Comparison of ENCODE assay signal across 24 mouse cellular contexts in genomic region chr12:85643735-85644134, GRCm38 (mm10). TPM values are rescaled to one million over a fixed set of nuclear protein-coding genes. Genes with fewer than 3 reads are reported as not detected.
A peak's percentile ranks its signal among the peaks of the same experiment; 100 is the strongest.
DNase-seq lines count a peak whose midpoint lies in the region; ATAC-seq lines count a peak whose summit lies in the region.
"Had no signal": no experiment of that assay in that cellular context is flagged by ENCODE, and none has a peak within 500 bp of the region (broad histone marks: within the 10 kb centered on the region; RNA-seq: fewer than 3 reads in every experiment).

No protein-coding gene starts in this region.

- no peaks in the 10 kb centered on the region for H3K9me3 ChIP-seq in liver, embryonic 11.5 days (ENCODE audit: control insufficient read depth, low read length)
- H3K9me3 ChIP-seq: embryonic facial prominence, embryonic 12.5 days; forebrain, embryonic 15.5 days; hindbrain, embryonic 13.5 days had no signal

- peak; percentile 31 for DNase-seq in adrenal gland, postnatal 14 days
- DNase-seq in adrenal gland, adult 18-20 months (ENCODE audit: low spot score in 2 of 2): no peak
- peak; percentile 55 for DNase-seq in lung, adult 18-20 months
- DNase-seq in lung, postnatal 14 days: no peak
- peak; percentile 55 for DNase-seq in adipocyte (ENCODE audit: low spot score)
- no peak for DNase-seq in liver, embryonic 11.5 days (ENCODE audit: low spot score)
- DNase-seq: B cell, adult 2 months; cerebellum, adult 9-11 months; gastrocnemius, postnatal 25 days; left cerebral cortex, postnatal 4 days; liver; liver, postnatal 0 days; right cerebral cortex, postnatal 14 days; spleen, adult 18-20 months; thymus, postnatal 4 days had no signal

- no peak overlapping the region for H3K9ac ChIP-seq in liver, embryonic 11.5 days (ENCODE audit: low read depth, low read length)
- H3K9ac ChIP-seq: embryonic facial prominence, embryonic 12.5 days; forebrain, embryonic 15.5 days; hindbrain, embryonic 13.5 days; liver, postnatal 0 days had no signal

- no peak overlapping the region for H3K27ac ChIP-seq in liver, embryonic 11.5 days (ENCODE audit: low read depth, low read length)
- H3K27ac ChIP-seq: embryonic facial prominence, embryonic 12.5 days; forebrain, embryonic 15.5 days; hindbrain, embryonic 13.5 days; kidney, postnatal 0 days; left cerebral cortex, adult 2 months had no signal

- ATAC-seq in megakaryocyte progenitor cell, adult 5-6 weeks (replicated peaks; ENCODE audit: poor library complexity): 0 out of 2 replicates have a peak, but pooled peaks have one; percentile 10
- ATAC-seq in liver, embryonic 11.5 days (replicated peaks; ENCODE audit: low FRiP score): no peak
- ATAC-seq: forebrain, embryonic 15.5 days; inflammation-experienced regulatory T-cells, adult 6 months; liver, postnatal 0 days; midbrain, embryonic 16.5 days had no signal

- H3K36me3 ChIP-seq in liver, embryonic 11.5 days (ENCODE audit: control insufficient read depth, insufficient read depth, low read length): no peaks in the 10 kb centered on the region
- H3K36me3 ChIP-seq: forebrain, embryonic 15.5 days had no signal

- 0 out of 2 replicates have a peak, but pooled peaks cover 3% of the 10 kb centered on the region for H3K27me3 ChIP-seq in liver, embryonic 11.5 days (replicated peaks; ENCODE audit: control insufficient read depth, insufficient read depth, low read length)
- H3K27me3 ChIP-seq: embryonic facial prominence, embryonic 12.5 days; forebrain, embryonic 15.5 days; hindbrain, embryonic 13.5 days had no signal

- H3K4me3 ChIP-seq in liver, embryonic 11.5 days (ENCODE audit: low read depth, low read length): no peak overlapping the region
- H3K4me3 ChIP-seq: embryonic facial prominence, embryonic 12.5 days; erythroblast, embryonic 14.5 days; forebrain, embryonic 15.5 days; hindbrain, embryonic 13.5 days; left cerebral cortex, adult 2 months had no signal

- 59% methylated on average over 5 of the region's 5 CpGs for WGBS in liver, embryonic 11.5 days

- H3K4me2 ChIP-seq in liver, embryonic 11.5 days: no peak overlapping the region
- H3K4me2 ChIP-seq: embryonic facial prominence, embryonic 12.5 days; forebrain, embryonic 15.5 days; hindbrain, embryonic 13.5 days had no signal

- peaks cover 7% of the 10 kb centered on the region for H3K4me1 ChIP-seq in liver, embryonic 11.5 days (replicated peaks; ENCODE audit: control insufficient read depth, insufficient read depth, low read length)

RNA-seq across cellular contexts. Expression of gene Batf, which starts 42.7 kb away (rescaled TPM):
- total RNA-seq in adrenal gland, postnatal 14 days (2021): 0.74 and 1.7 TPM in 2 replicates
- 1 to 10 TPM in 1 of 2 experiments, under 1 TPM in 1; 0.99 to 1.5 TPM for total RNA-seq in adrenal gland, adult 18-20 months (2021)
- total RNA-seq in megakaryocyte progenitor cell, adult 5-6 weeks (2015): 8.2 and 9.0 TPM in 2 replicates
- total RNA-seq in megakaryocyte progenitor cell, adult 5-6 weeks (2017): 29.2 and 41.9 TPM in 2 replicates
- 6.8 and 8.6 TPM in 2 replicates for polyA plus RNA-seq in liver, embryonic 11.5 days (2014; fragmentation: Nextera tagmentation; extraction: Ambion mirVana)

RNA-seq across cellular contexts. Expression of gene Jdp2, which starts 44.9 kb away (rescaled TPM):
- total RNA-seq in adrenal gland, postnatal 14 days (2021): 16.7 and 18.7 TPM in 2 replicates
- 10 to 100 TPM; 18.4 to 23.4 TPM for total RNA-seq in adrenal gland, adult 18-20 months (2021)
- total RNA-seq in megakaryocyte progenitor cell, adult 5-6 weeks (2015): 12.9 and 18.0 TPM in 2 replicates
- 38.1 and 46.1 TPM in 2 replicates for total RNA-seq in megakaryocyte progenitor cell, adult 5-6 weeks (2017)
- polyA plus RNA-seq in liver, embryonic 11.5 days (2014; fragmentation: Nextera tagmentation; extraction: Ambion mirVana): 0.21 and 0.59 TPM in 2 replicates

Comparison
In these comparisons a context has a peak if more than half of its experiments do, and no peak if none do; other contexts are left out.
1. DNase-seq: peak in adrenal gland, postnatal 14 days (single experiment), lung, adult 18-20 months (2 of 2) and adipocyte (single experiment); none in adrenal gland, adult 18-20 months (0 of 2), lung, postnatal 14 days (single experiment) and liver, embryonic 11.5 days (single experiment).